Mouse (Mus musculus): Measurements from ENCODE around the gene Flg2.

DNA sequence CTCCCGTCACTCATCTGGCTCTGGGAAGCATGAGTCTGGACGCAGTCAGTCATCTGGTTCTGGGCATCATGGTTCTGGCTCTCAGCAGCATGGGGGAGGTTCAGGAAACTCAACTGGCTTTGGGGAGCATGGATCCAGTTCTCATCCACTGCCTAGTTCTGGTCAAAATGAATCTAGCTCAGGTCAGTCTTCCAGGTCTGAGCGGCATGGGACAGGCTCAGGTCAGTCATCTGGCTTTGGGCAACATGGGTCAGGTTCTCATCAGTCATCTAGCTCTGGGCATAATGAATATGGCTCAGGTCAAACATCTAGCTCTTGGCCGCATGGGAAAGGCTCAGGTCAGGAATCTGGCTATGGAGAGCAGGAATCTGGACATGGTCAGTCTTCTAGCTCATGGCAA lies 5.4 kb downstream of the Flg2 start:
- TF ChIP-seq POLR2A (IDR thresholded peaks at IDR 0.05; ENCODE audit: borderline replicate concordance, extremely low read depth, low read depth, low read length), result no peak
- TF ChIP-seq CTCF (IDR thresholded peaks at IDR 0.05; ENCODE audit: insufficient read depth, low read length), result no peak
